Mouse (Mus musculus): ENCODE data around the gene Scn1b. TPM values are rescaled to one million over a fixed set of nuclear protein-coding genes. Genes with fewer than 3 reads are reported as not detected.

Gene Scn1b
- polyA plus RNA-seq, 1 experiment = 42.4 TPM

GRCm38 (mm10) chr7:31149751-31150565, 23.2 kb upstream of the Scn1b start:
- no peak for DNase-seq (ENCODE audit: low read depth)

GRCm38 (mm10) chr7:31149271-31149670, 22.5 kb upstream of the Scn1b start:
- DNase-seq (ENCODE audit: low read depth) = no peak

- DNase-seq (ENCODE audit: low read depth) = no peak
Observed at GRCm38 (mm10) chr7:31148756-31149155, 22.0 kb upstream of the Scn1b start.

- no peak for DNase-seq (ENCODE audit: low read depth)
Observed at GRCm38 (mm10) chr7:31148086-31148485, 21.3 kb upstream of the Scn1b start.

- DNase-seq (ENCODE audit: low read depth) = no peak
Observed at GRCm38 (mm10) chr7:31145596-31146160, 18.9 kb upstream of the Scn1b start.

GRCm38 (mm10) chr7:31144886-31145285, 18.1 kb upstream of the Scn1b start:
- no peak for DNase-seq (ENCODE audit: low read depth)

GRCm38 (mm10) chr7:31140941-31141340, 14.1 kb upstream of the Scn1b start:
- DNase-seq (ENCODE audit: low read depth) = no peak

- no peak for DNase-seq (ENCODE audit: low read depth)
Observed at GRCm38 (mm10) chr7:31140302-31140701, 13.5 kb upstream of the Scn1b start.

- DNase-seq (ENCODE audit: low read depth) = no peak
Observed at GRCm38 (mm10) chr7:31139765-31140164, 13.0 kb upstream of the Scn1b start.

- no peak for DNase-seq (ENCODE audit: low read depth)
Observed at GRCm38 (mm10) chr7:31135717-31136116, 8.9 kb upstream of the Scn1b start.

GRCm38 (mm10) chr7:31131866-31132265, 5.1 kb upstream of the Scn1b start:
- DNase-seq (ENCODE audit: low read depth) = no peak

- no peak for DNase-seq (ENCODE audit: low read depth)
Observed at GRCm38 (mm10) chr7:31130841-31131240, 4.0 kb upstream of the Scn1b start.

GRCm38 (mm10) chr7:31130197-31130596, 3.4 kb upstream of the Scn1b start:
- no peak for DNase-seq (ENCODE audit: low read depth)

GRCm38 (mm10) chr7:31128157-31128705, 1.4 kb upstream of the Scn1b start:
- DNase-seq (ENCODE audit: low read depth) = no peak

- no peak for DNase-seq (ENCODE audit: low read depth)
Observed at GRCm38 (mm10) chr7:31126211-31126751, 522 bp downstream of the Scn1b start.

- DNase-seq (ENCODE audit: low read depth) = no peak
Observed at GRCm38 (mm10) chr7:31125116-31125515, 1.7 kb downstream of the Scn1b start.

GRCm38 (mm10) chr7:31124381-31124780, 2.4 kb downstream of the Scn1b start:
- DNase-seq (ENCODE audit: low read depth) = no peak

GRCm38 (mm10) chr7:31123697-31124096, 3.1 kb downstream of the Scn1b start:
- no peak for DNase-seq (ENCODE audit: low read depth)

- DNase-seq (ENCODE audit: low read depth) = no peak
Observed at GRCm38 (mm10) chr7:31122641-31123631, 3.9 kb downstream of the Scn1b start.

GRCm38 (mm10) chr7:31119556-31119955, 7.2 kb downstream of the Scn1b start:
- no peak for DNase-seq (ENCODE audit: low read depth)

- DNase-seq (ENCODE audit: low read depth) = no peak
Observed at GRCm38 (mm10) chr7:31118486-31118885, 8.3 kb downstream of the Scn1b start.

- no peak for DNase-seq (ENCODE audit: low read depth)
Observed at GRCm38 (mm10) chr7:31117465-31117864, 9.3 kb downstream of the Scn1b start.

All from gonadal fat pad, adult 2 months (tissue).